Mouse (Mus musculus): ENCODE results near the gene Trio. TPM values are rescaled to one million over a fixed set of nuclear protein-coding genes. Genes with fewer than 3 reads are reported as not detected.

Gene Trio
- polyA plus RNA-seq, 1 experiment from 2014 or later: 38.4 TPM

GRCm38 (mm10) chr15:27976950-27977349 is 48.7 kb downstream of the Trio start:
- Histone ChIP-seq H3K27me3 (ENCODE audit: low read depth, poor library complexity, severe bottlenecking) (no peaks in the 10 kb centered on the region), H3K27ac (no peak overlapping the region), H3K4me3 (no peak overlapping the region), H3K4me1 (peaks cover 16% of the 10 kb centered on the region), H3K36me3 (no peaks in the 10 kb centered on the region), H3K9me3 (replicated peaks) (no peaks in the 10 kb centered on the region)
- 91% methylated on average over 4 of the region's 4 CpGs for WGBS
- no peak for DNase-seq (ENCODE audit: low spot score)

- Histone ChIP-seq H3K4me3 (no peak overlapping the region), H3K9me3 (replicated peaks) (no peaks in the 10 kb centered on the region), H3K27me3 (ENCODE audit: low read depth, poor library complexity, severe bottlenecking) (no peaks in the 10 kb centered on the region), H3K36me3 (no peaks in the 10 kb centered on the region), H3K27ac (no peak overlapping the region), H3K4me1 (peaks cover 10% of the 10 kb centered on the region)
- no peak for DNase-seq (ENCODE audit: low spot score)
Measured at GRCm38 (mm10) chr15:27976366-27976765, 49.3 kb downstream of the Trio start.

DNA sequence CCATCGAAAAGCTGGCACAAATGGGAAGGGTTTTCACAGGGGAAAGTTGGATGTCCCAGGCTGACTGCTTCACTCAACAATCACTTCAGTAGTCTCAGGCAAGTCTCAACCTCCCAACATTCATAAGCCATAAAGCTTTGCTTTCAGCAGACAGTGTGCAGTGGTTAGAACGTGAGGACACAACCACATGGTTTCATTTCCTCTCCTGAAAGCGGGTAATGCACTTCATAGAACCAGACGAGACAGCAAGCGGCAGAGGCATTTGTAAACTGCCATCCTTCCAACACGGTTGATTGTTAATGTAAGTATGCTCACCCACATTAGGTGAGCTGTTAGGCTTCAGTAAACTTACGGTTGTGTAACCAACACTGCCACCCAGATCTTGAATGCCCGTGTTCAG is 51.0 kb downstream of the Trio start:
- Histone ChIP-seq H3K27me3 (ENCODE audit: low read depth, poor library complexity, severe bottlenecking) (no peaks in the 10 kb centered on the region), H3K36me3 (no peaks in the 10 kb centered on the region), H3K27ac (no peak overlapping the region), H3K4me1 (no peaks in the 10 kb centered on the region), H3K4me3 (no peak overlapping the region), H3K9me3 (replicated peaks) (no peaks in the 10 kb centered on the region)
- 91% methylated on average over 8 of the region's 8 CpGs for WGBS
- no peak for DNase-seq (ENCODE audit: low spot score)

DNA sequence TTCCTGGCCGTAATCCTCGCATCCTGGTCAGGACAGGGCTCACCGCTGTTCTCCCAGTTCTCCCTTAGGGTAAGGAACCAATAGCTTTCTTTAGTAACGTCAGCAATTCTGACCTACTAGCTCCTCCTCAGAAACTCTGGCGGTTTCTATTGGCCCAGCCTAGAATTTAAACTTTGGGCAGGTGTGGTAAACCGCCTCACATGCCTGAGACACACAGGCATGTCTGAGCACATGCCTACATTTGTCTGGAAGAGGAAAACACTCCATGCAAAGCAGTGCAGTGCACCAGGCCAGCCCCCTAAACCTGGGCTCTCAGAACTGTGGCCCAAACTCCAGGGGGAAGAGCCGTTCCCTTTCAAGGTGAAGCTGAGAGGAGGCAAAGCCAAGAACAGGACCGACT is 57.5 kb downstream of the Trio start:
- 80% methylated on average over 8 of the region's 8 CpGs for WGBS
- Histone ChIP-seq H3K4me3 (no peak overlapping the region), H3K27ac (no peak overlapping the region), H3K36me3 (no peaks in the 10 kb centered on the region), H3K9me3 (replicated peaks) (no peaks in the 10 kb centered on the region), H3K27me3 (ENCODE audit: low read depth, poor library complexity, severe bottlenecking) (no peaks in the 10 kb centered on the region), H3K4me1 (peaks cover 25% of the 10 kb centered on the region)
- DNase-seq (ENCODE audit: low spot score): no peak

DNA sequence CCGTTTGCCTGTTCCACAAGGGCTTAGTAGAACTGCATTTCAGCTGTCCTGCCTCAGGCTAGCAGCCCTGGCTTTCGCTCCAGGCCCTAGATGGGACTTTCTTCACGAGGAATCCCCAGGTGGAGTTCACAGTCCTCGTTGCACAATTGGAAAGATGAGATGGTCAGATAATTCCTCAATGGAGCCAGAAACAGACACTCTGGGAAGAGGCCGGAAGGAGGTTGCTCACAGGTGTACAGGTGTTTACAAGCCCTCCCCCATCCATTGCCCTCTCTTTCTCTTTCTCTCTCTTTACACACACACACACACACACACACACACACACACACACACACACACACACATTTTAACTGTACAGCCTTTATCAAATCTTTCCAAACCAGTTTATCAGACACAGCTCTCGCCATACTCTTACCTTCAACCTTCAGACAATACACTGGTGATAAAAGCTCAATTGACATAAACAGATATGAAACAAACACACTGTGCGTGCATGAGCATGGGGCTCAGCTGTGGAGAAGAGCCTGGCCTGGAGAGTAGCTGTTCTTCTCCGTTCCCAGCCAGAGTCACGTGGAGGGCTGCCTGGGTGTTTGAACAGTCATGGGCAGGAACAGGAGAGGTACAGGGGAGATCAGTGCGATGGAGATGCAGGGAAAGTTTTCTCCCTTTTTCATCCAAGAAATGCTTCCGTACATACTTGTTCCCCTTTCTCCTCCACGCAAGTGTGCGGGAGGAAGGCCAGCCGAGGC is 58.3 kb downstream of the Trio start:
- Histone ChIP-seq H3K4me3 (no peak overlapping the region), H3K27ac (no peak overlapping the region), H3K4me1 (peaks cover 34% of the 10 kb centered on the region), H3K27me3 (ENCODE audit: low read depth, poor library complexity, severe bottlenecking) (no peaks in the 10 kb centered on the region), H3K9me3 (replicated peaks) (no peaks in the 10 kb centered on the region), H3K36me3 (no peaks in the 10 kb centered on the region)
- WGBS: 88% methylated on average over 14 of the region's 14 CpGs
- DNase-seq (ENCODE audit: low spot score): no peak

DNA sequence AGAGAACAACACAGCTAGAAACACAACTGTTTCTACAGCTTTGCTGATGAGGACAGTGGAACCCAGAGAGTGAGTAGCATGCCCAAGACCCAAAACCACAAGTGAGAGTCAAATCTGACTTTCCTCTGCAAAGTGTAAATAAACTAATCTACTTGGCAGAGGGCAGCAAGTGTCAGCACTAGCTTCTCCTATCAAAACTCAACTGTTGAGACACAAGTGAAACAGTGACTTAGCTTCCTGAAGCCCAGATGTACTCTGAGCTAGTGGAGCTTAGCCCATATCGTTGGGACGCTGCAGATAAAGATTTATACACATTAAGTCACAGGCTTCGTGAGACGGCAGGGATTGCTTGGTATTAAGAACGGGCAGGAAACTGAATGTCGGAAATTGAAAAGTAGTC is 60.8 kb downstream of the Trio start:
- H3K4me3 ChIP-seq: no peak overlapping the region
- H3K4me1 ChIP-seq: peaks cover 55% of the 10 kb centered on the region
- H3K36me3 ChIP-seq: no peaks in the 10 kb centered on the region
- H3K27me3 ChIP-seq (ENCODE audit: low read depth, poor library complexity, severe bottlenecking): no peaks in the 10 kb centered on the region
- DNase-seq (ENCODE audit: low spot score): no peak
- WGBS: 88% methylated on average over 6 of the region's 6 CpGs
- H3K27ac ChIP-seq: no peak overlapping the region
- H3K9me3 ChIP-seq (replicated peaks): no peaks in the 10 kb centered on the region

DNA sequence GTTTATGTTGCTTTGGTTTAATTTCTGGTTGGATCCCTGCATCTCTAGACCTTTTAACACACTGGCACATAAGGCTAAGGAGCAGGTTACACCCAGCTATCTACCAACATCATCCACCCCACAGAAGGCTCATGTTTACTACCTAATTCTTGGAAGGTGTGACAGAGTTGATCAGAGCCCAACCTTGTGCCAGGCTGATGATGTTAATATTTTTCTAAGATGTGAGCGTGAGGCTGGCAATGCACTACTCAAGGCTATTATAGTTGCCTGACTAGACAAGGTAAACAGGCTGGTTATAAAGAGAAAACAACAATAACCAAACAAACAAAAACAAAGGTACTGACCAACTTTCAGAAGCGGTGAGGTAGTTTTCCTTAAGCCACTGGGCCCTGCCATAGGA is 62.1 kb downstream of the Trio start:
- H3K4me1 ChIP-seq: peaks cover 63% of the 10 kb centered on the region

DNA sequence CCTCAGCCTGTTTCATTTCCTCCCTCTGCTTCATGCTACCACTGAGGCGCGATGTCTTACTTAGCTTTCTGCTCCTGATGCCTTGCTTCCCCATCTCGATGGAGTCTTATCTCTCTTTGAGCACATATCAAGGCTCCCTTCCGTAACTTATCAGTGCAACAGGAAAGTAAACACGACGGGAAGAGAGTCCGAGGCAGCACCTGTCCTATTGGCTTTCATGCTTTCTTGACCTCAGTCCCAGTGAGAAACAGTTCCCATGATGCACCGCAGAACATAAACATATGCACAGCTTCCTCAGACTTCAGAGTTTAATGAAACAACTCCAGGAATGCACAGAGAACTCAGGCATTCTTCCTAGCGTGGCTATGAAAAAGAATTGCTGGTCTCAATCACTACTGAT is 65.0 kb downstream of the Trio start:
- no peak for DNase-seq (ENCODE audit: low spot score)
- Histone ChIP-seq H3K27ac (no peak overlapping the region), H3K27me3 (ENCODE audit: low read depth, poor library complexity, severe bottlenecking) (no peaks in the 10 kb centered on the region), H3K4me3 (no peak overlapping the region), H3K9me3 (replicated peaks) (no peaks in the 10 kb centered on the region), H3K4me1 (peaks cover 56% of the 10 kb centered on the region), H3K36me3 (no peaks in the 10 kb centered on the region)
- 74% methylated on average over 9 of the region's 9 CpGs for WGBS

More for the DNA sequence above, 62.1 kb downstream of the Trio start:
- no peaks in the 10 kb centered on the region for H3K9me3 ChIP-seq (replicated peaks)
- no peaks in the 10 kb centered on the region for H3K36me3 ChIP-seq
- H3K27ac ChIP-seq: no peak overlapping the region
- H3K4me3 ChIP-seq: no peak overlapping the region
- H3K27me3 ChIP-seq (ENCODE audit: low read depth, poor library complexity, severe bottlenecking): no peaks in the 10 kb centered on the region
- WGBS: 94% methylated on average over 2 of the region's 2 CpGs
- no peak for DNase-seq (ENCODE audit: low spot score)

DNA sequence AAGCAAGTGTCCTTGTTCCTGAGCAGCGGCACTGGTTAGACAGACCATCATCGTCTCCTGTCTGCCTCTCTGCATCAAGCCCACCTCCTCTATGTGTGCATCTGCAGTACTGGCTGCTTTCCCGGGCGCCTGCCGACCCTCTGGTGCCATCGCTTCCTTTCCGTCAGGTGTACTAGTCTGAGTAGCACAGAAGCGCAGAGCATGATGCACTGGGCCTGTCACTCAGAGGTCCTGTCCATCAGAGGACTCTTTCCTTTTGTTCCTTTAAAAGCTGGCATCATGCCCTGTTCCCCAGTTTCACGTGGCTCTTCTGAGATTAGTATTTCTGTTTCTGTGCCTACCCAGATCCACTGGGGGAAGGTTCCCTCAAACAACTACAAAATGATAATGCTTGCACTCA is 67.8 kb downstream of the Trio start:
- 94% methylated on average over 9 of the region's 9 CpGs for WGBS
- no peak overlapping the region for H3K27ac ChIP-seq
- H3K36me3 ChIP-seq: no peaks in the 10 kb centered on the region
- H3K27me3 ChIP-seq (ENCODE audit: low read depth, poor library complexity, severe bottlenecking): no peaks in the 10 kb centered on the region
- H3K4me3 ChIP-seq: no peak overlapping the region
- no peaks in the 10 kb centered on the region for H3K9me3 ChIP-seq (replicated peaks)
- H3K4me1 ChIP-seq: peaks cover 64% of the 10 kb centered on the region
- no peak for DNase-seq (ENCODE audit: low spot score)

GRCm38 (mm10) chr15:27955614-27956013 is 70.0 kb downstream of the Trio start:
- WGBS: 35% methylated on average over 11 of the region's 11 CpGs
- Histone ChIP-seq H3K27ac (no peak overlapping the region), H3K4me1 (peaks cover 48% of the 10 kb centered on the region), H3K27me3 (ENCODE audit: low read depth, poor library complexity, severe bottlenecking) (no peaks in the 10 kb centered on the region), H3K9me3 (replicated peaks) (no peaks in the 10 kb centered on the region), H3K36me3 (no peaks in the 10 kb centered on the region), H3K4me3 (no peak overlapping the region)
- no peak for DNase-seq (ENCODE audit: low spot score)

DNA sequence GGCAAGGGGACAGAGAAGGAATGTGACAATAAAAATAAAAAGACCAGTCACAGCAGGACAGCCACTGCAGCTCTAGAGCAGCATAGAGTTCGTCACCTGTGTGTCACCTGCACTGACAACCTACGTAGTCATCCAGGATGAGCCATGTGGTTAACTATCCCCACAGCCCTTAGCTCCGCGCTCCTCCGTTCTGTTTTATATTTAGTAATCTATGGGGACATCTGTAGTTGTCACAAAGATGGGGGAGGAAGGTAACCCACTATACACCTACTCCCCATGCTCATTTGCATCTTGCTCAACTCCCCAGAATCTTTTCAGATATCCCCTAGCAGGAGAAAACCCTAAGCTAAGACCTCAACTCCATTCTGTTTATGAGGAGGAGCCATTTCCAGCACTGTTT is 71.3 kb downstream of the Trio start:
- Histone ChIP-seq H3K4me3 (no peak overlapping the region), H3K36me3 (no peaks in the 10 kb centered on the region), H3K27ac (no peak overlapping the region), H3K9me3 (replicated peaks) (no peaks in the 10 kb centered on the region), H3K4me1 (peaks cover 36% of the 10 kb centered on the region), H3K27me3 (ENCODE audit: low read depth, poor library complexity, severe bottlenecking) (no peaks in the 10 kb centered on the region)
- DNase-seq (ENCODE audit: low spot score): no peak
- 94% methylated on average over 5 of the region's 5 CpGs for WGBS

- H3K9me3 ChIP-seq (replicated peaks): no peaks in the 10 kb centered on the region
- H3K4me3 ChIP-seq: no peak overlapping the region
- H3K36me3 ChIP-seq: no peaks in the 10 kb centered on the region
- H3K4me1 ChIP-seq: peaks cover 33% of the 10 kb centered on the region
- WGBS: 63% methylated on average over 3 of the region's 3 CpGs
- DNase-seq (ENCODE audit: low spot score): no peak
- no peaks in the 10 kb centered on the region for H3K27me3 ChIP-seq (ENCODE audit: low read depth, poor library complexity, severe bottlenecking)
- H3K27ac ChIP-seq: no peak overlapping the region
Measured at GRCm38 (mm10) chr15:27953570-27953969, 72.1 kb downstream of the Trio start.

GRCm38 (mm10) chr15:27951195-27951594 is 74.5 kb downstream of the Trio start:
- H3K27me3 ChIP-seq (ENCODE audit: low read depth, poor library complexity, severe bottlenecking): no peaks in the 10 kb centered on the region
- DNase-seq (ENCODE audit: low spot score): no peak
- H3K4me1 ChIP-seq: peaks cover 25% of the 10 kb centered on the region
- H3K4me3 ChIP-seq: no peak overlapping the region
- no peak overlapping the region for H3K27ac ChIP-seq
- WGBS: 95% methylated on average over 7 of the region's 7 CpGs
- H3K36me3 ChIP-seq: no peaks in the 10 kb centered on the region
- no peaks in the 10 kb centered on the region for H3K9me3 ChIP-seq (replicated peaks)

- 92% methylated on average over 9 of the region's 9 CpGs for WGBS
- Histone ChIP-seq H3K27me3 (ENCODE audit: low read depth, poor library complexity, severe bottlenecking) (no peaks in the 10 kb centered on the region), H3K4me3 (no peak overlapping the region), H3K36me3 (no peaks in the 10 kb centered on the region), H3K27ac (no peak overlapping the region), H3K9me3 (replicated peaks) (no peaks in the 10 kb centered on the region), H3K4me1 (peaks cover 15% of the 10 kb centered on the region)
- DNase-seq (ENCODE audit: low spot score): no peak
Measured at GRCm38 (mm10) chr15:27949196-27949595, 76.5 kb downstream of the Trio start.

Measured in limb, embryonic 10.5 days (tissue).